Mouse (Mus musculus) activated CD4-positive, CD25-positive, alpha-beta regulatory T cell, adult 4 months (primary cell): Measurements from ENCODE around the gene Kcna3. TPM values are rescaled to one million over a fixed set of nuclear protein-coding genes. Genes with fewer than 3 reads are reported as not detected.

ENCODE experiments used
- ATAC-seq: one replicate; pipeline ENCODE4 v1.8.0; 2017
- polyA plus RNA-seq, 2 experiments: library from polyadenylated mRNA; unstranded; fragments of 100-300 nt; shearing (Covaris generic); gene quantifications; one replicate each; pipeline ENCODE4 v1.2.1; 2017

Kcna3 gene
- polyA plus RNA-seq, 2 experiments from 2014 or later, result 9.3 to 10.1 TPM

- ATAC-seq, result no peak
Observed at GRCm38 (mm10) chr3:107065510-107066095, 29.6 kb downstream of the Kcna3 start.

- ATAC-seq, result no peak
Observed at GRCm38 (mm10) chr3:107066165-107066850, 30.3 kb downstream of the Kcna3 start.

GRCm38 (mm10) chr3:107067245-107067644, 31.3 kb downstream of the Kcna3 start:
- ATAC-seq, result no peak

GRCm38 (mm10) chr3:107073863-107074262, 37.9 kb downstream of the Kcna3 start:
- ATAC-seq, result no peak

GRCm38 (mm10) chr3:107075705-107076104, 39.7 kb downstream of the Kcna3 start:
- ATAC-seq, result no peak

GRCm38 (mm10) chr3:107076658-107077057, 40.7 kb downstream of the Kcna3 start:
- ATAC-seq, result peak; percentile 80

GRCm38 (mm10) chr3:107077101-107077500, 41.1 kb downstream of the Kcna3 start:
- ATAC-seq, result no peak

- ATAC-seq, result peak; percentile 63
Observed at GRCm38 (mm10) chr3:107080803-107081202, 44.8 kb downstream of the Kcna3 start.

GRCm38 (mm10) chr3:107081227-107081626, 45.3 kb downstream of the Kcna3 start:
- no peak for ATAC-seq

- ATAC-seq, result peak; percentile 77
Observed at GRCm38 (mm10) chr3:107084586-107084985, 48.6 kb downstream of the Kcna3 start.

GRCm38 (mm10) chr3:107087410-107087809, 51.4 kb downstream of the Kcna3 start:
- no peak for ATAC-seq

Other genes starting within 250 kb of the Kcna3 start
- gene Cd53, start 246.0 kb upstream of the Kcna3 start, polyA plus RNA-seq, result 1,000 to 10,000 TPM; 1,191 to 1,241 TPM
- gene Olfr266, start 209.9 kb upstream of the Kcna3 start, polyA plus RNA-seq, result not detected
- under 1 TPM; 0.10 to 0.13 TPM for gene Kcna2, start 65.0 kb downstream of the Kcna3 start, polyA plus RNA-seq
- not detected for gene Kcna10, start 146.9 kb downstream of the Kcna3 start, polyA plus RNA-seq
- under 1 TPM in 1 of 2 experiments, not detected in 1; 0.90 TPM for gene Cym, start 185.6 kb downstream of the Kcna3 start, polyA plus RNA-seq
- not detected for gene A630076J17Rik, start 194.4 kb downstream of the Kcna3 start, polyA plus RNA-seq
- under 1 TPM; 0.15 to 0.33 TPM for gene Prok1, start 203.5 kb downstream of the Kcna3 start, polyA plus RNA-seq
- 100 to 1,000 TPM; 223 to 224 TPM for gene Lamtor5, start 242.7 kb downstream of the Kcna3 start, polyA plus RNA-seq